8 mouse cellular contexts compared by ENCODE assay signal in the genomic region with DNA sequence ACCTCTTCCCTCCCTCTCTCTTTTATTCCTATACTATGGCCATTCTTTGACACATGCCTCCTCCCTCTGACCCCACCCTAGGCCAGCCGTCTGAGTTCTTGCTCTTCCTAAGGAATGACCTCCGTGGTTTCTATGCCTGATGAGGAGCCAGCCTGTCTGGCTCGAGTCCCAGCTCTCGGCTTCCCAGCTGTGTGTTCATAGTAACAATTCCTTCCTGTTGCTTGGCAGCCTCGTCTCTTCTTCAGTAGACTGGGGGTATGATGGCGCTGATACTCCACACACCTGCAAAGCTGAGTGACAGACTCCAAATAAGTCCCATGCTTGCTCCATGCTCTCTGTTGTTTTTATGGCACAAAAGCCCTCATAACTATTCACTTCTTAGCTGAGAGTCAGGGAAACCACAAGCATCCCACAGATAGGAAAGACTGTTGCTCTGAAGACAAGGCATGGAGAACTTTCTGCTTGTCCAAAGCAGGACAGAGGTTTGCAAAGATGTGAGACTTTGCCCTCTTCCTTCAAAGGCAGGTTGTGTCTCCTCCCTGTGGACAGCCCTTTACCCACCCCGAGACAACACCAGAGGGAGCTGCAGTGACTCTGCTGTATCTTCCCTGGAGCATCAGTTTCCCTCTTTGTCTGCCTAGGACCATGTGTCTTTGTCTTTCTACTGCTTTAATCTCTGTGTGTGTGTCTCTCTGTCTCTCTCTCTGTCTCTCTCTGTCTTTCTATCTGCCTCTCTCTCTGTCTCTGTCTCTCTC. TPM values are rescaled to one million over a fixed set of nuclear protein-coding genes. Genes with fewer than 3 reads are reported as not detected.
DNase-seq lines count a peak whose midpoint lies in the region; ATAC-seq and TF ChIP-seq lines count a peak whose summit lies in the region.

No protein-coding gene starts in this region.

- dilution Hi-C loops in CH12.LX (cut with MboI; ENCODE audit: extremely low pct_ligation_motif_present, extremely low pct_unique_long_range_greater_than_20kb, low sequenced_read_pairs): no loop called here

- H3K9ac ChIP-seq in kidney, embryonic 15.5 days: no peak overlapping the region
- no peak overlapping the region for H3K9ac ChIP-seq in CH12.LX (ENCODE audit: insufficient read depth, low read depth)
- H3K9ac ChIP-seq in stomach, postnatal 0 days (ENCODE audit: low read length): no peak overlapping the region

- TF ChIP-seq POLR2A in CH12.LX (IDR thresholded peaks at IDR 0.05; ENCODE audit: low read depth, low read length): no peak
- no peak for TF ChIP-seq POLR2A in bone marrow, adult 2 months (IDR thresholded peaks at IDR 0.05; ENCODE audit: borderline replicate concordance, control insufficient read depth, low read depth, low read length)
- no peak for TF ChIP-seq POLR2A in lung, adult 2 months (IDR thresholded peaks at IDR 0.05; ENCODE audit: borderline replicate concordance, extremely low read depth, low read depth, low read length)

- ATAC-seq in kidney, embryonic 15.5 days (replicated peaks; ENCODE audit: low FRiP score): no peak
- no peak for ATAC-seq in stomach, postnatal 0 days (ENCODE audit: low FRiP score, low TSS enrichment)

- DNase-seq in kidney, adult 11 months: peak; percentile 31
- peak; percentile 37 for DNase-seq in CH12.LX (ENCODE audit: extremely low read depth)
- DNase-seq in heart, postnatal 4 days: peak; percentile 56
- DNase-seq in lung, adult 2 months: no peak
- DNase-seq in stomach, postnatal 0 days (ENCODE audit: low spot score): peak; percentile 19
- no peak for DNase-seq in cerebellum, adult 9-10 months

- H3K9me3 ChIP-seq in kidney, embryonic 15.5 days (replicated peaks): no peaks in the 10 kb centered on the region
- no peaks in the 10 kb centered on the region for H3K9me3 ChIP-seq in CH12.LX (replicated peaks; ENCODE audit: low read length)
- no peaks in the 10 kb centered on the region for H3K9me3 ChIP-seq in stomach, postnatal 0 days (ENCODE audit: control insufficient read depth, low read length)

- 0 out of 2 replicates have a peak, but pooled peaks cover 3% of the 10 kb centered on the region for H3K4me1 ChIP-seq in kidney, embryonic 15.5 days
- H3K4me1 ChIP-seq in CH12.LX (ENCODE audit: control insufficient read depth in 1 of 2, insufficient read depth in 2 of 2): peaks cover 10 to 30% of the 10 kb centered on the region in 2 experiments; a peak in 3 of 4 replicates
- peaks cover 5% of the 10 kb centered on the region for H3K4me1 ChIP-seq in bone marrow, adult 2 months (ENCODE audit: control insufficient read depth, insufficient read depth, low read length)
- H3K4me1 ChIP-seq in lung, adult 2 months (ENCODE audit: control insufficient read depth, insufficient read depth, low read length): peaks cover 11% of the 10 kb centered on the region; the same call in 1 of the 2 replicates
- no peaks in the 10 kb centered on the region for H3K4me1 ChIP-seq in stomach, postnatal 0 days (replicated peaks; ENCODE audit: control insufficient read depth, insufficient read depth)

- H3K27me3 ChIP-seq in kidney, embryonic 15.5 days: no peaks in the 10 kb centered on the region
- H3K27me3 ChIP-seq in CH12.LX (replicated peaks): no peaks in the 10 kb centered on the region
- H3K27me3 ChIP-seq in stomach, postnatal 0 days (ENCODE audit: control insufficient read depth, insufficient read depth, low read length): no peaks in the 10 kb centered on the region

- H3K27ac ChIP-seq in kidney, embryonic 15.5 days: no peak overlapping the region
- no peak overlapping the region for H3K27ac ChIP-seq in CH12.LX (ENCODE audit: insufficient read depth, low read depth)
- no peak overlapping the region for H3K27ac ChIP-seq in bone marrow, adult 2 months (ENCODE audit: control insufficient read depth, insufficient read depth, low read depth, low read length, poor library complexity)
- no peak overlapping the region for H3K27ac ChIP-seq in stomach, postnatal 0 days (replicated peaks)

- peak; percentile 60 for TF ChIP-seq RAD21 in CH12.LX (IDR thresholded peaks at IDR 0.05; ENCODE audit: low read depth, low read length)

- peak in 1 of 2 experiments; percentile 83; a peak in 3 of 4 replicates for TF ChIP-seq CTCF in CH12.LX (conservative IDR thresholded peaks at IDR 0.05 in 1 of 2, IDR thresholded peaks at IDR 0.05 in 1 of 2; ENCODE audit: low read depth in 2 of 2, low read length in 2 of 2)
- peak; percentile 70 for TF ChIP-seq CTCF in bone marrow, adult 2 months (IDR thresholded peaks at IDR 0.05; ENCODE audit: control insufficient read depth, insufficient read depth, low read length)
- peak; percentile 52; the same call in 1 of the 2 replicates for TF ChIP-seq CTCF in lung, adult 2 months (IDR thresholded peaks at IDR 0.05; ENCODE audit: insufficient read depth, low read length)
- peak; percentile 55 for TF ChIP-seq CTCF in stomach, postnatal 0 days (IDR thresholded peaks at IDR 0.05; ENCODE audit: low read depth)

- H3K4me3 ChIP-seq in kidney, embryonic 15.5 days (replicated peaks): no peak overlapping the region
- no peak overlapping the region for H3K4me3 ChIP-seq in CH12.LX (replicated peaks in 1 of 3; ENCODE audit: low read depth in 2 of 3, low read length in 2 of 3, poor library complexity in 1 of 3)
- H3K4me3 ChIP-seq in bone marrow, adult 2 months (replicated peaks; ENCODE audit: control insufficient read depth, low read depth, low read length): no peak overlapping the region
- no peak overlapping the region for H3K4me3 ChIP-seq in lung, adult 2 months (replicated peaks; ENCODE audit: extremely low read depth, low read depth, low read length)
- no peak overlapping the region for H3K4me3 ChIP-seq in stomach, postnatal 0 days (ENCODE audit: low read depth, low read length)

- WGBS in kidney, embryonic 15.5 days: 49% methylated on average over 7 of the region's 7 CpGs
- WGBS in bone marrow, adult 2 months: 4% methylated on average over 7 of the region's 7 CpGs
- 13% methylated on average over 7 of the region's 7 CpGs for WGBS in lung, adult 2 months
- 12% methylated on average over 7 of the region's 7 CpGs for WGBS in stomach, postnatal 0 days

- no peak overlapping the region for H3K4me2 ChIP-seq in kidney, embryonic 15.5 days
- peak overlapping the region; percentile 51 for H3K4me2 ChIP-seq in CH12.LX (ENCODE audit: insufficient read depth, low read depth, poor library complexity, severe bottlenecking)
- no peak overlapping the region for H3K4me2 ChIP-seq in stomach, postnatal 0 days (replicated peaks; ENCODE audit: low read depth)

- H3K36me3 ChIP-seq in kidney, embryonic 15.5 days: no peaks in the 10 kb centered on the region
- H3K36me3 ChIP-seq in CH12.LX (replicated peaks in 1 of 2; ENCODE audit: control insufficient read depth in 1 of 2, insufficient read depth in 1 of 2, low read length in 1 of 2): no peaks in the 10 kb centered on the region
- no peaks in the 10 kb centered on the region for H3K36me3 ChIP-seq in stomach, postnatal 0 days (ENCODE audit: control insufficient read depth, insufficient read depth, low read length)

- no peaks in the 10 kb centered on the region for H3K79me2 ChIP-seq in CH12.LX (replicated peaks; ENCODE audit: control insufficient read depth, extremely low read depth, insufficient read depth, poor library complexity, severe bottlenecking)

- in situ Hi-C loops in CH12.LX (cut with MboI; ENCODE audit: low pct_ligation_motif_present, low pct_unique_long_range_greater_than_20kb, low sequenced_read_pairs): loop anchor here (5.0 kb wide), 1 partner anchor 70 kb away; no protein-coding TSS in a partner anchor

- TF ChIP-seq EP300 in CH12.LX (IDR thresholded peaks at IDR 0.05; ENCODE audit: low read length): no peak
- TF ChIP-seq EP300 in stomach, postnatal 0 days (optimal IDR thresholded peaks at IDR 0.05): no peak

TF ChIP-seq in CH12.LX, 34 proteins besides CTCF, POLR2A, EP300 and RAD21:
- TF ChIP-seq JUN (IDR thresholded peaks at IDR 0.05; ENCODE audit: insufficient read depth, low read depth, low read length): no peak
- TF ChIP-seq PAX5 (IDR thresholded peaks at IDR 0.05; ENCODE audit: low read length): no peak
- no peak for TF ChIP-seq ELF1 (IDR thresholded peaks at IDR 0.05; ENCODE audit: low read depth, low read length)
- peak; percentile 79 for TF ChIP-seq SMC3 (IDR thresholded peaks at IDR 0.05; ENCODE audit: low read depth, low read length)

RNA-seq across cellular contexts. Expression of a gene that starts 6.5 kb away (rescaled TPM):
- polyA plus RNA-seq in kidney, embryonic 15.5 days (2015; fragmentation: Nextera tagmentation; extraction: Ambion mirVana): 2.6 and 3.0 TPM in 2 replicates
- 12.5 and 20.6 TPM in 2 replicates for total RNA-seq in CH12.LX (2012; rRNA removed)
- total RNA-seq in CH12.LX (2014; rRNA removed): 5.3 and 5.5 TPM in 2 replicates
- polyA plus RNA-seq in CH12.LX (2012; ENCODE audit: insufficient read length, low read depth): 10.1 and 11.0 TPM in 2 replicates
- 4.2 and 5.2 TPM in 2 replicates for polyA plus RNA-seq in bone marrow, adult 2 months (2011; ENCODE audit: insufficient read depth, insufficient read length, low replicate concordance, missing spikeins)
- 10 to 100 TPM; 14.2 to 17.0 TPM for total RNA-seq in heart, postnatal 4 days (2021)
- 6.4 and 6.5 TPM in 2 replicates for polyA plus RNA-seq in lung, adult 2 months (2012; rRNA removed)
- polyA plus RNA-seq in stomach, postnatal 0 days (2015; fragmentation: Nextera tagmentation; extraction: Ambion mirVana): 2.8 and 4.0 TPM in 2 replicates

RNA-seq across cellular contexts. Expression of a gene that starts 45.6 kb away (rescaled TPM):
- polyA plus RNA-seq in kidney, embryonic 15.5 days (2015; fragmentation: Nextera tagmentation; extraction: Ambion mirVana): 3.9 and 4.9 TPM in 2 replicates
- 2.9 and 3.2 TPM in 2 replicates for total RNA-seq in CH12.LX (2012; rRNA removed)
- total RNA-seq in CH12.LX (2014; rRNA removed): 4.8 and 6.1 TPM in 2 replicates
- 6.1 and 6.2 TPM in 2 replicates for polyA plus RNA-seq in CH12.LX (2012; ENCODE audit: insufficient read length, low read depth)
- 3.8 and 5.3 TPM in 2 replicates for polyA plus RNA-seq in bone marrow, adult 2 months (2011; ENCODE audit: insufficient read depth, insufficient read length, low replicate concordance, missing spikeins)
- total RNA-seq in heart, postnatal 4 days (2021): 10 to 100 TPM; 11.1 to 11.6 TPM
- polyA plus RNA-seq in lung, adult 2 months (2012; rRNA removed): 1.7 and 2.0 TPM in 2 replicates
- polyA plus RNA-seq in stomach, postnatal 0 days (2015; fragmentation: Nextera tagmentation; extraction: Ambion mirVana): 1.4 and 1.6 TPM in 2 replicates

Comparison
In these comparisons a context has a peak if more than half of its experiments do, and no peak if none do; other contexts are left out.
1. DNase-seq: peak in kidney, adult 11 months (single experiment), CH12.LX (single experiment), heart, postnatal 4 days (single experiment) and stomach, postnatal 0 days (single experiment); none in lung, adult 2 months (single experiment) and cerebellum, adult 9-10 months (single experiment).